ENCODE assay signal across 11 mouse cellular contexts in genomic region chr15:32012838-32013237, GRCm38 (mm10).
"Had no signal": no experiment of that assay in that cellular context is flagged by ENCODE, and none has a peak within 500 bp of the region (broad histone marks: within the 10 kb centered on the region; RNA-seq: fewer than 3 reads in every experiment).

No protein-coding gene starts in this region.

- H3K36me3 ChIP-seq: limb, embryonic 15.5 days; liver, embryonic 12.5 days had no signal

- H3K9ac ChIP-seq: limb, embryonic 15.5 days; liver, embryonic 12.5 days had no signal

- DNase-seq: kidney, adult 8-10 months; kidney, postnatal 25 days; layer of hippocampus, postnatal 36 days; right cerebral cortex, postnatal 14 days; thymus, postnatal 4 days had no signal

- H3K27me3 ChIP-seq: limb, embryonic 15.5 days; liver, embryonic 12.5 days; megakaryocyte, embryonic 14.5 days had no signal

- H3K4me2 ChIP-seq: limb, embryonic 15.5 days; liver, embryonic 12.5 days; midbrain, embryonic 11.5 days had no signal

- ATAC-seq: liver, embryonic 12.5 days; midbrain, embryonic 16.5 days had no signal

- H3K4me3 ChIP-seq: limb, embryonic 15.5 days; liver, embryonic 12.5 days; megakaryocyte, embryonic 14.5 days had no signal

- H3K4me1 ChIP-seq: limb, embryonic 15.5 days; liver, embryonic 12.5 days; megakaryocyte, embryonic 14.5 days had no signal

- H3K27ac ChIP-seq: limb, embryonic 15.5 days; liver, embryonic 12.5 days; macrophage had no signal

- H3K9me3 ChIP-seq: limb, embryonic 15.5 days; liver, embryonic 12.5 days; megakaryocyte, embryonic 14.5 days had no signal
